Mouse (Mus musculus): Measurements from ENCODE around the gene Lsamp. TPM values are rescaled to one million over a fixed set of nuclear protein-coding genes. Genes with fewer than 3 reads are reported as not detected.
A peak's percentile ranks its signal among the peaks of the same experiment; 100 is the strongest.

Gene Lsamp
- polyA plus RNA-seq, 1 experiment from 2014 or later = 0.95 TPM

DNA sequence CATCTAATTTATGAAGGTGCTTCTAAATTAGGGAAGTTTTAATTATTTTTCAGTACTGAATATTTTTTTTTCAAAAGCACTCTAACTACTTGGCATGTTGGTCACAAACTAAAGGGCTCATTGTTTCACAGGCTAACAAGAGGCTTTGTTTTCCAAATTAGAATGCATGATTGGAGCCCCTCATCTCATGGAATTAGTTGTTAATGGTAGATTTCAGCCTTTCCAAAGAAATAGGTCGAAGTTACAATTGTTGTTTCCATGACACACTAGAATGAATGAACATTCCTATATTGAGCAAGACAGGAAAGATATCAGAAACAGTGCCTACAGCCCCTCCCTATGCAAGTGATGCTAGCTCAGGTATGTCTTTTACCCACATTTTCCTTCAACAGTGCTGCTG is 26.9 kb downstream of the Lsamp start:
- no peak overlapping the region for H3K4me3 ChIP-seq (ENCODE audit: low read depth, low read length)
- no peak overlapping the region for H3K4me2 ChIP-seq
- no peaks in the 10 kb centered on the region for H3K36me3 ChIP-seq (ENCODE audit: insufficient read depth)
- no peak overlapping the region for H3K27ac ChIP-seq (ENCODE audit: low read depth)
- no peak for DNase-seq
- H3K27me3 ChIP-seq (ENCODE audit: insufficient read depth, low read length) = no peaks in the 10 kb centered on the region
- 50% methylated on average over 1 of the region's 1 CpGs for WGBS
- no peaks in the 10 kb centered on the region for H3K4me1 ChIP-seq (ENCODE audit: insufficient read depth)
- no peak for TF ChIP-seq CTCF (IDR thresholded peaks at IDR 0.05; ENCODE audit: low read depth)
- H3K9ac ChIP-seq = no peak overlapping the region
- no peaks in the 10 kb centered on the region for H3K9me3 ChIP-seq (ENCODE audit: low read depth, low read length)
- no peak for ATAC-seq (ENCODE audit: insufficient read depth)

DNA sequence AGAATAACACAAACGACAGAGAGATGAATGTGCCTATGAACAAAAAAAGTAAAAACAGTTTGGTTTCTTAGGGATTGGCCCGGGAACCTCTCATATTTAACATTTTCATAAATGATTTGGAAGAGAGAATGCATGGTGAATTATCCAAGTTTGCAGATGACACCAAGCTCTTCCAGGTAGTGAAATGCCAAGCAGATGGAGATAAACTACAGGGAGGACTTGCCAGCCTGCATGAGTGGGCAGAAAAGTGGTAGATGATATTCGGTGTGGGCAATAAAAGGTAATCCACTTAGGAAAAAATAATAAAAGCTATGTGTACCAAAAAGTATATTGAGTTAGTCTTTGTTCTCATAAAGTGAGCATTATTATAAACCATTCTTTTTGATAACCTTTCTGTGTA is 38.5 kb downstream of the Lsamp start:
- no peaks in the 10 kb centered on the region for H3K27me3 ChIP-seq (ENCODE audit: insufficient read depth, low read length)
- no peaks in the 10 kb centered on the region for H3K9me3 ChIP-seq (ENCODE audit: low read depth, low read length)
- ATAC-seq (ENCODE audit: insufficient read depth) (no peak), DNase-seq (no peak)
- no peak overlapping the region for H3K4me3 ChIP-seq (ENCODE audit: low read depth, low read length)
- no peaks in the 10 kb centered on the region for H3K4me1 ChIP-seq (ENCODE audit: insufficient read depth)
- H3K36me3 ChIP-seq (ENCODE audit: insufficient read depth) = no peaks in the 10 kb centered on the region
- H3K27ac ChIP-seq (ENCODE audit: low read depth) = no peak overlapping the region
- TF ChIP-seq CTCF (IDR thresholded peaks at IDR 0.05; ENCODE audit: low read depth) = no peak
- H3K4me2 ChIP-seq = no peak overlapping the region
- WGBS = 68% methylated on average over 3 of the region's 3 CpGs
- no peak overlapping the region for H3K9ac ChIP-seq

DNA sequence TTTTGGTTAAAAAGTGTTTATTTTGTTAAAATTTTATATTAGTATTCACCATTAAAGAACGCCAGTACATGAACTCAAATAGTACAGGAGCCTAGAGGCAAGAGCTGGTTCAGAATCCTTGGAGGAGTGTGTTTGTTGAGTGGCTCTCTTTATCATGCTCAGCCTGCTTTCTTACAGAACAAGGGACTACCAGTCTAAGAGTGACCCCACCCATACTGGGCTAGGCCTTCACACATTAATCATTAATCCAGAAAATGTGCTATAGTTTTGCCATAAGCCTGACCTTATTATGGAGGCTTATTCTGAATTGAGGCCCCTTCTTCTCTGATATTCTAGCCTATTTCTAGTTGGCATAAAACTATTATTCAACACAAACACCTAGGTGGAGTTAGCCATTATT is 52.6 kb downstream of the Lsamp start:
- no peak overlapping the region for H3K27ac ChIP-seq (ENCODE audit: low read depth)
- no peaks in the 10 kb centered on the region for H3K9me3 ChIP-seq (ENCODE audit: low read depth, low read length)
- DNase-seq (no peak), ATAC-seq (ENCODE audit: insufficient read depth) (no peak)
- 78% methylated on average over 1 of the region's 1 CpGs for WGBS
- TF ChIP-seq CTCF (IDR thresholded peaks at IDR 0.05; ENCODE audit: low read depth) = no peak
- H3K4me1 ChIP-seq (ENCODE audit: insufficient read depth) = no peaks in the 10 kb centered on the region
- no peak overlapping the region for H3K4me3 ChIP-seq (ENCODE audit: low read depth, low read length)
- H3K4me2 ChIP-seq = no peak overlapping the region
- no peaks in the 10 kb centered on the region for H3K36me3 ChIP-seq (ENCODE audit: insufficient read depth)
- H3K27me3 ChIP-seq (ENCODE audit: insufficient read depth, low read length) = no peaks in the 10 kb centered on the region
- H3K9ac ChIP-seq = no peak overlapping the region

DNA sequence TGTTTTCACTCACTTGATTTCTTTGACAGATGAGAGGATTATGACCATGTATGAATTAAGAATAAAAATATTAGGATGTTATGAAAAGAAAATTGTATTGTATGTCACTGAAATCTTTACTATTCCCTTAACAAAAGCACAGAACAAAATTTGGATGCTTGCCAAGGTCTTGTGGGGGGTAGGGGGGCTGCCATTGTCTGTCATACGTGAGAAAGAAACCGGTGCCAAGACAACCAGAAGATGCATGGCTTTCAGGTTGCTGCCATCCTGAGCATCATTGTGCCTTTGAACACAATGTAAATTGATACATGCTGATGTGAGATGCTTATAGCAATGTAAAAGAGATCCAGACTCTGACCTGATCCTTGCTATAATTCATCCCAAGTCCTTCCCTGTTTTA is 75.4 kb downstream of the Lsamp start:
- Histone ChIP-seq H3K4me2 (no peak overlapping the region), H3K9ac (no peak overlapping the region), H3K36me3 (ENCODE audit: insufficient read depth) (no peaks in the 10 kb centered on the region), H3K27me3 (ENCODE audit: insufficient read depth, low read length) (no peaks in the 10 kb centered on the region), H3K9me3 (ENCODE audit: low read depth, low read length) (no peaks in the 10 kb centered on the region), H3K27ac (ENCODE audit: low read depth) (no peak overlapping the region), H3K4me3 (ENCODE audit: low read depth, low read length) (no peak overlapping the region), H3K4me1 (ENCODE audit: insufficient read depth) (no peaks in the 10 kb centered on the region)
- WGBS = 44% methylated on average over 2 of the region's 2 CpGs
- no peak for TF ChIP-seq CTCF (IDR thresholded peaks at IDR 0.05; ENCODE audit: low read depth)
- no peak for ATAC-seq (ENCODE audit: insufficient read depth)
- no peak for DNase-seq

DNA sequence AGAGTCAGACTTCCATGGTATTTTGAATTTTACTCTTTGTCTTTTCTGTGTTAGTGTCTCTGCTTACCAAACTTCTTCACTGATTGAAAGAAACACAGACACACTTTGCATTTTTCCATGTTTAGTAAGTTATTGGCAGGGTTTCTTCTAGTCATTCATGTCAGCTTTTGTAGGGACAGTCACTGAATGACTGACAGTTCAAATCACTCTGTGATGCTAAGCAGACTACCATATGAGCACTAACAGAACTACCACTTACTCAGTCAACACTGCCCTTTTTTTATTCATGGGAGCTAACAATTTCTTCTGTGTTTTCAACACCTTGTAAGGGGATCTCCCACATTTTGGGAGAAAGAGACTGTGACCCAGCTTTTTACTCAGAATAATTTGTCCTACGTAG is 75.8 kb downstream of the Lsamp start:
- Histone ChIP-seq H3K4me2 (no peak overlapping the region), H3K27ac (ENCODE audit: low read depth) (no peak overlapping the region), H3K27me3 (ENCODE audit: insufficient read depth, low read length) (no peaks in the 10 kb centered on the region), H3K9ac (no peak overlapping the region), H3K36me3 (ENCODE audit: insufficient read depth) (no peaks in the 10 kb centered on the region), H3K4me3 (ENCODE audit: low read depth, low read length) (no peak overlapping the region), H3K9me3 (ENCODE audit: low read depth, low read length) (no peaks in the 10 kb centered on the region), H3K4me1 (ENCODE audit: insufficient read depth) (no peaks in the 10 kb centered on the region)
- 82% methylated on average over 1 of the region's 1 CpGs for WGBS
- TF ChIP-seq CTCF (IDR thresholded peaks at IDR 0.05; ENCODE audit: low read depth) = no peak
- no peak for DNase-seq
- ATAC-seq (ENCODE audit: insufficient read depth) = no peak

DNA sequence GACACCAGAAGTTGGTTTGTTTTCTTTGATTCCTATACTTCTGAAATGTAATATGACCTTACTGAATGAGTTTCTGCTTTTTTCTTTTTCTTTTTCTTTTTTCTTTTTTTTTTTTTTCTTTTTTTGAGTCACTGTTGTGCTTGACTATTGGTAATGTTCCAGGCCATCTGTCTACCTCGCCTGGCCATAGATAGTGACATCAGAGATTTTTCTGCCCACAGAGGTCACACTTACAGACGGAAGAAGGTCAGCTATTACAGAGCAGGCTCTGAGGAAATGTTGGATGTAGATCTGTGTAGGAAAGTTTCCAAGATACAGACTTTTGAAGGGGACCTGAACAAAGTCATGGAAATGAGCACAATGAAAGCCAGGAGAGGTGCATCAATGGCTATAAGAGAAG is 76.3 kb downstream of the Lsamp start:
- DNase-seq = no peak
- Histone ChIP-seq H3K27me3 (ENCODE audit: insufficient read depth, low read length) (no peaks in the 10 kb centered on the region), H3K9ac (no peak overlapping the region), H3K36me3 (ENCODE audit: insufficient read depth) (no peaks in the 10 kb centered on the region), H3K4me3 (ENCODE audit: low read depth, low read length) (no peak overlapping the region), H3K27ac (ENCODE audit: low read depth) (no peak overlapping the region), H3K4me1 (ENCODE audit: insufficient read depth) (no peaks in the 10 kb centered on the region), H3K4me2 (no peak overlapping the region), H3K9me3 (ENCODE audit: low read depth, low read length) (no peaks in the 10 kb centered on the region)
- ATAC-seq (ENCODE audit: insufficient read depth) = no peak
- no peak for TF ChIP-seq CTCF (IDR thresholded peaks at IDR 0.05; ENCODE audit: low read depth)
- 29% methylated on average over 2 of the region's 2 CpGs for WGBS

DNA sequence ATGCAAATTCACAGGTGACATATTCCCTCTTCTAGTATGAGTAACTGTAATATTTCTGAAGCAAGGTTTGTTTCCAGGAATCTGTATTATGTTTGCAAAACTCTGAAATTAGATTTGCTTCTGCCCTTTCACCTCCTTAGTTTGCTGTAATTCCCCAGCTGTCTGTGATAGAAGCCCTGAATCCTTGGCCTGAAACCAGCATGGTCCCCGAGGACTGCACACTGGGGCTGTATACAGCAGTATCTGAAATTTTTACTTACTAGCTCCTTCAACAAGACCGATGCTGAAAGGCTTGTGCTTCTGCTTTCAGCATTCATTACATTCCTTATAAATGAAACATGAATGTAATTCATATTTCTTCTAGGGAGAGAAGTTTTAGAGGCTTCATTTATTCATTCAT is 91.4 kb downstream of the Lsamp start:
- TF ChIP-seq CTCF (IDR thresholded peaks at IDR 0.05; ENCODE audit: low read depth) = no peak
- Histone ChIP-seq H3K9ac (no peak overlapping the region), H3K4me3 (ENCODE audit: low read depth, low read length) (no peak overlapping the region), H3K9me3 (ENCODE audit: low read depth, low read length) (no peaks in the 10 kb centered on the region), H3K27ac (ENCODE audit: low read depth) (no peak overlapping the region), H3K4me2 (no peak overlapping the region), H3K27me3 (ENCODE audit: insufficient read depth, low read length) (no peaks in the 10 kb centered on the region), H3K36me3 (ENCODE audit: insufficient read depth) (no peaks in the 10 kb centered on the region), H3K4me1 (ENCODE audit: insufficient read depth) (no peaks in the 10 kb centered on the region)
- 59% methylated on average over 2 of the region's 2 CpGs for WGBS
- no peak for ATAC-seq (ENCODE audit: insufficient read depth)
- no peak for DNase-seq

DNA sequence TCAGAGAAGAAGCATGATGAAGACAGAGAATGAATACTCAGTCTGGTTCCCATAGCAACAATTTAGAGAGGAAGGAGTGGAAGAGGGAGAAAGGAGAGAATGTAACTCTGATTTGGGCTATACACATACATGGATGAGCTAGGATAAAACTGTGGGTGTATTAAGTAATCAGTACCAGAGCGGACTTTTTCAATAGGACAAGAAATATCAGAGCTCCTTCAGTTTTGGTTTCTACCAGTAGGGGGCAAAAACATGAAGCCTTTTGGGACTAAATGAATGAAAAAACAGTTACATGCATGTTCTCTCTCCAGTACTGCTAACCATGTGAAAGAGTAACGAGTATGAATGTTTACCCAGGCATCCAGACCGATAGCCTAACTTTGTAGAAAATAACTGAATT is 96.1 kb downstream of the Lsamp start:
- no peak overlapping the region for H3K4me3 ChIP-seq (ENCODE audit: low read depth, low read length)
- no peak overlapping the region for H3K9ac ChIP-seq
- no peak overlapping the region for H3K27ac ChIP-seq (ENCODE audit: low read depth)
- H3K36me3 ChIP-seq (ENCODE audit: insufficient read depth) = no peaks in the 10 kb centered on the region
- no peaks in the 10 kb centered on the region for H3K4me1 ChIP-seq (ENCODE audit: insufficient read depth)
- DNase-seq (peak; percentile 56), ATAC-seq (ENCODE audit: insufficient read depth) (no peak)
- no peak overlapping the region for H3K4me2 ChIP-seq
- 62% methylated on average over 3 of the region's 3 CpGs for WGBS
- H3K27me3 ChIP-seq (ENCODE audit: insufficient read depth, low read length) = no peaks in the 10 kb centered on the region
- peak; percentile 39; the same call in 1 of the 2 replicates for TF ChIP-seq CTCF (IDR thresholded peaks at IDR 0.05; ENCODE audit: low read depth)
- H3K9me3 ChIP-seq (ENCODE audit: low read depth, low read length) = no peaks in the 10 kb centered on the region

Measured in lung, embryonic 14.5 days (tissue).